Mouse (Mus musculus) gastrocnemius, postnatal 14 days (tissue): ENCODE measurements at regions not wholly inside any gene's neighbourhood (a gene's known extent, or its start where the extent isn't known, plus 50 kb on each side); places are given as distances from the start of the nearest gene placed in this dataset.

Experiments
- DNase-seq: peaks from one replicate; pipeline ENCODE4 v3.0.0; 2021; ENCODE audit warnings: mixed read lengths
- intact Hi-C: fragments of 180-260 bp; cut with DNase I; formaldehyde crosslinking; loops from one replicate; pipeline ENCODE4 v1.15.1; 2025; ENCODE audit warnings: low total_unique reads

DNA sequence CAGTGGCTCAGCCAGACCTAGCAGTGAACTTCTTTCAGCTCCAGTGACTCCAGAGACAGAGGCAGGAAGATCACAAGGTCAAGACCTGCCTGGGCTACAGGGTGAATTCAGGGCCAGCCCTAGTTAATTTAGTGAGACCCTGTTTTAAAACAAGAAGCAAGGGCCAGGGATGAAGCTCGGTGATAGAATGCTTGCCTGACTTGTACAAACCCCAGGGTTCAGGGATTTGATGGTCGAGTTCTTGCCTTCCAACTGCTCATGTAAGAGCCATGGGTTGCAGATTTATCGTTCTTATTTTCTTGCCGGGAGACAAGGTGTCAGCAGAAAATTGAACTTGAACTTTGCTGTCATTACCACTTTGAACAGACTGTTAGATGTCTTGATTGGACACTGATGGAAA is 78.9 kb upstream of the Smyd2 start:
- intact Hi-C loops = no loop called here
- no peak for DNase-seq

DNA sequence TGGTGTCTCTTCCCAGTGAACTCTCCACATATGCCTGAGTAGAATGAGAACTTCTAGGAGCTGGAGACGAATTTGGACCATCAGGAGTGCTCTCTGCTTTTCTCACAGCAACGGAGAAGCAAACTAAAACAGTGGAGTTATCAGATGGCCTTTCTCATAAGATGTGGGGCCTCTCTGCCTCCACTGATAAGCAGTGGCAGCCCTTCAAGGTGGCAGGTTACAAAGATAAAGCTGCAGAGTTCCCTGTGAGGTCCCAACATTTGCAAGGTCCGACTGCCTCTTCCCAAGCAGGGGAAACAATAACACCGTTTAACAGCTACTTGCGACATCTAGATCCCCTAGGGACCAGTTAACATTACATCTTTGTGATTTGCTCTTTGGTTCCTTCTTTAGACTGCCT is 71.5 kb upstream of the Smyd2 start:
- no peak for DNase-seq
- intact Hi-C loops = no loop called here

DNA sequence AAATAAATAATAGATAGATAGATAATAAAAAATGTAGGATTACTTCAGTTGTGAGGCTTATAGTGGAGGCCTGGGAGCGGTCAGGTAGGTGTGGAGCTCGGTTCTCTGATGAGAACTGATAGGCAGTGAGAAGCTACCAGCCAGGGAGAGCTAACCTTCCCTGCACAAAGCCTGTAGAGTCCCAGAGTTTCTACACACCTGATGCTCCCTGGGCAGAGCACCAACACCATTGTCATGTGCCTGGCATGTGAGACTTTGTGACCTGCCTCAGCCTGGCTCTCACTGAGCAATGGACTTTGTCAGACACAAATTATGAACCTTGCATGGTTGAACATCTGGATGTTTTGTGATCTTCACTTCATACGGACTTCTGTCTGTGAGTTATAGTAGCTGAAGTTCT is 71.1 kb upstream of the Smyd2 start:
- DNase-seq = no peak
- intact Hi-C loops = no loop called here

DNA sequence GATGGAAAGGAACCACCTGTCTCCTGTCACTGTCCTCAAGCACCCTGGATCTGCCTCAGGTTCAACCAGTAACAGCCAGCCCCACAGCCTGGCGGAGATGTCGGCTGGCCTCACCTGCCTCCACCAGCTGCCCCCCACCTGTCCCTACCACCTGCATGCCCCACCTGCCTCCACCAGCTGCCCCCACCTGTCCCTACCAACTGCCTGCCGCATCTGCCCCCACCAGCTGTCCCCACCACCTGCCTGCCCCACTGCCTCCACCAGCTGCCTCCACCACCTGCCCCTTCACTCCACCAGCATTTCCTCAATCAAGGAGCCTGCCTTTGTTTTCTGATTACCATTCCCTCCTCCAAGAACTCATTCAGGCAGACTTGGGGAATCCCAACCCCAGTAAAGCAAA is 68.9 kb upstream of the Smyd2 start:
- intact Hi-C loops = no loop called here
- DNase-seq = no peak

DNA sequence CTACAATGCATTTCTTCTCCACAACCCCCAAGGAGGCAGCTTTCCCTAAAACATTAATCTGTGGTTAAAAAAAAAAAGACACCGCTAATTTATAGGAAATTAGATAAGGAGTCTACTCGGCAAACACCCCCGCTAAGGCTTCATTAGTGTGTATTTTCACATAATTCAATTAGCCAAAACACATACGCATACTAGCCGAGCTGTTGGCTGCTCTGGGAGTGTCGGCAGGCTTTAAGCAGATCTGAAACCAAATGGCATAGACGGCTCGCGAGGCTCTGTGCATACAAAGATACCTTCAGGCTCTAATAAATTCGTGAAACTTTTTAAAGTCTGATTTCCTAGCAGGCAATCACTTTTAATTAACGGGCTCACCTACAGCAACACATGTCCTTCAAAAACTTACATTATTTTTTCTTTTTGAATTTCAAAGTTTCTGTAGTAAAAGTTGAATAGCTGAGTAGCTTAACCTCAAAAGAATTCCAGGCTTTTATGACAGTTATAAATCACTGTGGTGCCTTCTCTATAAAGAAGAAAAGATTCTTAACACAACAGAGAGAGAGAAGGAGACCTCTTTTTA is 68.0 kb upstream of the Smyd2 start:
- no peak for DNase-seq
- intact Hi-C loops = no loop called here

DNA sequence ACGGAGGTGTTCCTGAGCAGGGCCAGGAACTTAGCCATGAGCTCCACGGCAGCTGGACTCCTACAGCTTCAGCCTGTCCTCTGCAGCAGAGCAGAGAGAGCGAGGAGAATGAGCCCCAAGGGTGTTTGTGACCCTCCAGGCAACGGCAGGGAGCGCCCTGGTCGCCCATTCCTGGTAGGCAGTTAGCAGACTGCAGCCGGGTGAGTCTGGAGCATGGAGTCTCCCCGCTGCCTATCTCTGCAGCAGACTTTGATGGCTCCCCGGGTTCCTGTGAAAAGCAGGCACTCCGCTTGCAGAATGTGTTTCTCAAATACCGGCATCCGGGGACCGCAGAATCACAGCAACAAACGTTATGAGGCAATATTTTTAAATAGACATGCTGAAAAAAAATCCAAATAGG is 67.2 kb upstream of the Smyd2 start:
- intact Hi-C loops = no loop called here
- no peak for DNase-seq

DNA sequence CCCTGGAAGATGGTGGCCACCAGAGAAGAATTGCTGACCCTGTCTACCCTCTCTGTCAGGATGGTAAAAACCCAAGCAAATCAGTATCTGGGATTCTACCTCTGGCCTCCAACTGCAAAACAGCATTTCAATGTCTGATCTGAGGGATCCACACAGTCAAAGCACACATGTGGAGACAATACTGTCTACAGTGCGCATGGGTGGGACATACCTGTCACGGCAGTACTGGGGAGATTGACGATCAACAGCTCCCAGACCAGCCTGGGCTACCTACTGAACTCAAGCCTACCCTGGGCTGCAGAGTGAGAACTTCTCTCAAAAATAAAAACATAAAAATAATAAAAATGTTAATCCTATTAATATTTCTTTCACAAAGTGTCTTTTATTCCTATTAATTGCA is 66.7 kb upstream of the Smyd2 start:
- no peak for DNase-seq
- intact Hi-C loops = no loop called here

DNA sequence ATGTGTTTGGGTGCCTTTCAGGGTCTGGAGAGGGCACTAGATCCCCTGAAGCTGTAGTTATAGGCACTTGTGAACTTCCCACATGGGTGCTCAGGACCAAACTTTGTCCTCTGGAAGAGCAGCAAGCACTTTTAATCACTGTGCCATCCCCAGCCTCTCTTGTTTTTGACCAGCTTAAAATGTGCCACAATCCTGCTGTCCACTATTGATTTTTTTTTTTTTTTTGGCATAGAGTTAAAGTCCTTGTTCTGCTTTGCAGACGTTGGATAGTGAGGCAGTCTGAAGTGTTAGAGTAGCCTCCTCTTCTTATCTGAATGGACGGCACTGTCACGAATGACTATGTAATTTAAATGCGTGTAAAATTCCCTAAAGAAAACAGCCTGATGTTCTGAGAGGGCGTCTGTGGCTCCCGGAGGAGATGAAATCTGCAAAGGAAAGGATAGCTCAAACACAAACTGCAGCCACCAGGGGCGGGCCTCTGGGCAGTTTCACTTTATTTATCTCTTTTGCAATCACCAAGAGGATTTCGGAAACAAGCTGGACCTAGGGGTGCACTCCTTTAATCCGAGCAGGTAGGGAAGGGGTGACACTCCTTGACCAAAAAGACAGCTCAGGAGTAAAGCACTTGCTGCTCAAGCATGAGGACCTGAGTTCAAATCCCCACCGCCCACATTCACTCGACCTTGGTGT is 63.5 kb upstream of the Smyd2 start:
- intact Hi-C loops = no loop called here
- DNase-seq = no peak

DNA sequence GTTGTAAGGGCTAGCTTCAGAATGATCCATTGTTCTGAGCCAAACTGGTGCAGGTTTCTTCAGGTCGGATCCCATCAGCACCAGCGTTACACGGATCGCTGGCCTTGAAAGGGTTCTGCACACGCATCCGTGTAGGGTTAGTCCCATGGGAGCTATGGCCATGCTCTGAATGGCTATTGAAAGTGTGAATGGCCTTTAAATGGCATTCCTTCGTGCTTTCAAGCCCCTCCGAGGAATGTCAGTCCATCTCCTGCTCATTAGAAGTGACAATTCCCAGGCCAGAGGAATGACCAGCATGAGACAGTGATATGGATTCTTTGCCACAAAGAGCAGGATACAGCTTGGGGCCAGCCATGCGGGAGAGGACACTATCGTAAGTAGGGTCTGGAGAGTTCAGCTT is 56.1 kb upstream of the Smyd2 start:
- intact Hi-C loops = no loop called here
- DNase-seq = no peak

DNA sequence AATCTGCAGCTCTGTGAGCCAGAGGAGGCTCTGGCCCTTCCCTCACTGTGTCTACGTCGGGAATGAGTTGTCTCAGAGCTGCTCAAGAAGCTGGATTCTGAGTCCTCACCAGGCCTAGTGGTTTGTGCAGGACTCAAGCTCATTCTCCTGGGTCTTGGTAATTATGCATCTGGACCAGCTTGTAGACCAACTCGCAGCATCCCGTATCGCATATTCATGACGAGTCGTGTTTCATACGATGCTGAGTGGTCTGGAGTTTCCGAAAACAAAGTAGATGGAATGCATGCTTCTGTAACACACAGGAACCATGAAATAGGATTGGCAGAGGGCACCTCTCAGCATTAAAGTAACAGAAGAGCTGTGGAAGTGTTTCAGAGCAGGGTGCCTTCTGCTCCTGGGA is 53.5 kb upstream of the Smyd2 start:
- intact Hi-C loops = no loop called here
- no peak for DNase-seq

DNA sequence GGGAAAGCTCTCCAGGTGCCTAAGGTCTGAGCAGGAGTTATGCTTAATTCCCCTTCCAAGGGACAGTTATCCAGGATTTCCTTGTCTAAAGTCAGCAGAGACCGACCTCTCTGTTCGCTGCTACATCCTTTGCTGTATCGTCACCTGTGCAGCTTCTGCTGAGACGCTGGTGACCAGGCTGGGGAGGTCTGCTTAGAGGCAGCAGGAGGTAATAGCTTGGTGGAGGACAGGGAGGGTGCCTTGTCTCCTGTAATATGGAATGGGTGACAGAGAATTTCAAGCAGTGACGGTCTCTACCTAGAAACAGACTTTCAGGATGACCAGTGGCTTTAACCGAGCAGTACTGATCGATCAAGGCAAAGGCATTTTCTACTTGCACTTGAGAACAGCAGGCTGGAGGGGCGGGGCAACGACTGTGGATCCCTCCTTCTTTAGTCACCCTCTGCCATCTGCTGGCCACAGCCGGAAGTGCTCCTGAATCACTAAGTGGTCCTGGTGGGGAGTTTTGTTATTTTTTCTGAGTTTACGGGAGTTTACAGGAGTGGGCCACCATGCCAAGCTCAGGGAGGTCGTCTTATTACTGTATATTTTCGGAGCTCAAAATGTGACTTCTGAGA is 50.7 kb upstream of the Smyd2 start:
- intact Hi-C loops = loop anchor here (5.0 kb wide), 1 partner anchor 41 kb away; no protein-coding TSS in a partner anchor
- peak; percentile 87 for DNase-seq
